In the genomic region with DNA sequence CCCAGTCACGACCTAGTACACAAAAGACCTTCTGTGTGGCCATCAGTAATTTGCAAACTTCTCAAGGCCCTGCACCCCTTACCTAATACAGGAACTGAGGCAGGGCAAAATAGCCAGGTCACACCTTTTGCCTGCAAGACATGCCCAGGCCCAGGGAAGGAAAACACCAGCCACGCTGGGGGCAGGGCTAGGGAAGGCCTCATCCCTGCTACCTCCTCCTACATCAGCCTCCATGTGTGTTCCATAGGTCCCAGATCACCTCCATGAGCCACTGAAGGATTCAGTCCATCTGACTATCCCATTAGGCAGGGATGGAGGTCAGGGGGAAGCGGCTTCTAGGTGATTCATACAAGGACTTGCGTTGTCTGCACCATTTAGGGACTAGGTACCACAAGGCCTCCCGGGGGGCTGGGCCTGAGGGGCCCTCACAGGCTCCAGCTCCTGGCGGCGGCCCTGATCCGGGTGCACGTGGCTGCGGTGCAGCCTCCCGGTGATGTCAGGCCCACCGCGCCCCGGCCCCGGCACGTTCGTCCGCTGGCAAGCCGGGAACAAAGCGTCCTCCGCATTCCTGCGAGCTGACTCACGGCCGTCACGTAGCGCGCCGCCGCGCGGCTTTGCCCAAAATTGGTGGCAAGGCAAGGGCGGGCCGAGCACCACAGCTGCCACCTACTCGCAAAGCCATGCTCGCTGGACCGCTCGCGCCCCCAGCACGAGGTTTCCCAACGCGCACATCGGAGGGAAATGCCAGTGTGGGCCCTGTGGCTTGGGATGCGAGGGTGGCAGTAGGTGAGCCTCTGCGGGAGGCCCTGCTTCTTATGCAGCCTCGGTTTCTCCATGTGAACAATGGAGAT, we compare ENCODE assay signal across 8 mouse cellular contexts. TPM values are rescaled to one million over a fixed set of nuclear protein-coding genes. Genes with fewer than 3 reads are reported as not detected.
DNase-seq lines count a peak whose midpoint lies in the region; ATAC-seq and TF ChIP-seq lines count a peak whose summit lies in the region.

No protein-coding gene starts in this region.

- peak; percentile 81 to 84 for DNase-seq in cerebellum, postnatal 10 days
- no peak for DNase-seq in cerebellum, adult 11 months
- DNase-seq in forebrain, embryonic 14.5 days (ENCODE audit: low spot score): peak; percentile 90
- peak; percentile 92 for DNase-seq in heart, postnatal 0 days (ENCODE audit: low spot score)
- peak; percentile 81 for DNase-seq in kidney, postnatal 14 days
- peak; percentile 38 to 44 for DNase-seq in thymus, postnatal 36 days

- 0 out of 2 replicates have a peak overlapping the region, but pooled peaks have one; percentile 8 for H3K4me3 ChIP-seq in forebrain, embryonic 14.5 days (ENCODE audit: low read depth, low read length)
- H3K4me3 ChIP-seq in heart, postnatal 0 days (ENCODE audit: low read depth, low read length): no peak overlapping the region
- H3K4me3 ChIP-seq in liver, embryonic 15.5 days (replicated peaks): no peak overlapping the region
- H3K4me3 ChIP-seq in neural tube, embryonic 15.5 days (replicated peaks): peak overlapping the region; percentile 23

- ATAC-seq in forebrain, embryonic 14.5 days: peak; percentile 91
- ATAC-seq in heart, postnatal 0 days (ENCODE audit: insufficient read depth, low read depth): peak; percentile 87
- ATAC-seq in liver, embryonic 15.5 days (ENCODE audit: insufficient read depth): 0 out of 2 replicates have a peak, but pooled peaks have one; percentile 28
- peak; percentile 62 for ATAC-seq in neural tube, embryonic 15.5 days (ENCODE audit: low FRiP score)

- peak; percentile 16; the same call in 1 of the 2 replicates for TF ChIP-seq CTCF in heart, postnatal 0 days (IDR thresholded peaks at IDR 0.05; ENCODE audit: low read depth)

- H3K4me1 ChIP-seq in forebrain, embryonic 14.5 days (ENCODE audit: control insufficient read depth, insufficient read depth, low read length): peaks cover 11% of the 10 kb centered on the region
- peaks cover 25% of the 10 kb centered on the region for H3K4me1 ChIP-seq in heart, postnatal 0 days (ENCODE audit: control insufficient read depth, insufficient read depth)
- 0 out of 2 replicates have a peak, but pooled peaks cover 5% of the 10 kb centered on the region for H3K4me1 ChIP-seq in liver, embryonic 15.5 days (replicated peaks)
- peaks cover 10% of the 10 kb centered on the region for H3K4me1 ChIP-seq in neural tube, embryonic 15.5 days

- WGBS in forebrain, embryonic 14.5 days: 6% methylated on average over 45 of the region's 45 CpGs
- 5% methylated on average over 45 of the region's 45 CpGs for WGBS in heart, postnatal 0 days
- WGBS in liver, embryonic 15.5 days (ENCODE audit: insufficient replicate concordance): 4% methylated on average over 45 of the region's 45 CpGs
- WGBS in neural tube, embryonic 15.5 days: 6% methylated on average over 45 of the region's 45 CpGs

- H3K27me3 ChIP-seq in forebrain, embryonic 14.5 days (replicated peaks; ENCODE audit: control insufficient read depth, insufficient read depth, low read length): no peaks in the 10 kb centered on the region
- no peaks in the 10 kb centered on the region; the same call in 1 of the 2 replicates for H3K27me3 ChIP-seq in heart, postnatal 0 days (ENCODE audit: control insufficient read depth, insufficient read depth, low read length)
- peaks cover 29% of the 10 kb centered on the region for H3K27me3 ChIP-seq in liver, embryonic 15.5 days
- 0 out of 2 replicates have a peak, but pooled peaks cover 6% of the 10 kb centered on the region for H3K27me3 ChIP-seq in neural tube, embryonic 15.5 days (replicated peaks)

- peak overlapping the region; percentile 58 for H3K9ac ChIP-seq in forebrain, embryonic 14.5 days (ENCODE audit: low read length)
- H3K9ac ChIP-seq in heart, postnatal 0 days (replicated peaks; ENCODE audit: low read depth, low read length): no peak overlapping the region
- no peak overlapping the region for H3K9ac ChIP-seq in liver, embryonic 15.5 days
- peak overlapping the region; percentile 33; the same call in 1 of the 2 replicates for H3K9ac ChIP-seq in neural tube, embryonic 15.5 days (replicated peaks)

- no peaks in the 10 kb centered on the region for H3K9me3 ChIP-seq in forebrain, embryonic 14.5 days (replicated peaks; ENCODE audit: control insufficient read depth, low read length)
- H3K9me3 ChIP-seq in heart, postnatal 0 days (replicated peaks; ENCODE audit: control insufficient read depth, low read length): no peaks in the 10 kb centered on the region
- H3K9me3 ChIP-seq in liver, embryonic 15.5 days (replicated peaks): no peaks in the 10 kb centered on the region
- H3K9me3 ChIP-seq in neural tube, embryonic 15.5 days (replicated peaks): no peaks in the 10 kb centered on the region

- peak; percentile 97 for TF ChIP-seq EP300 in heart, postnatal 0 days (IDR thresholded peaks at IDR 0.05; ENCODE audit: low read depth)

- no peaks in the 10 kb centered on the region for H3K36me3 ChIP-seq in forebrain, embryonic 14.5 days (ENCODE audit: control insufficient read depth, insufficient read depth, low read length)
- H3K36me3 ChIP-seq in heart, postnatal 0 days (replicated peaks; ENCODE audit: control insufficient read depth, insufficient read depth, low read length): no peaks in the 10 kb centered on the region
- no peaks in the 10 kb centered on the region for H3K36me3 ChIP-seq in liver, embryonic 15.5 days (replicated peaks)
- no peaks in the 10 kb centered on the region for H3K36me3 ChIP-seq in neural tube, embryonic 15.5 days

- peak overlapping the region; percentile 52; the same call in 1 of the 2 replicates for H3K27ac ChIP-seq in forebrain, embryonic 14.5 days (ENCODE audit: low read depth, low read length)
- H3K27ac ChIP-seq in heart, postnatal 0 days (ENCODE audit: low read depth): peak overlapping the region; percentile 75
- H3K27ac ChIP-seq in liver, embryonic 15.5 days (replicated peaks): no peak overlapping the region
- H3K27ac ChIP-seq in neural tube, embryonic 15.5 days (replicated peaks): no peak overlapping the region

- peak overlapping the region; percentile 52 for H3K4me2 ChIP-seq in forebrain, embryonic 14.5 days (ENCODE audit: low read length)
- H3K4me2 ChIP-seq in heart, postnatal 0 days (ENCODE audit: low read depth, low read length): peak overlapping the region; percentile 38
- H3K4me2 ChIP-seq in liver, embryonic 15.5 days: peak overlapping the region; percentile 39
- peak overlapping the region; percentile 57 for H3K4me2 ChIP-seq in neural tube, embryonic 15.5 days

RNA-seq across cellular contexts. Expression of a gene that starts 12.5 kb away (rescaled TPM):
- polyA plus RNA-seq in forebrain, embryonic 14.5 days (2014; fragmentation: Nextera tagmentation; extraction: Ambion mirVana): 0.20 and 0.30 TPM in 2 replicates
- total RNA-seq in heart, postnatal 0 days (2014; rRNA removed; ENCODE audit: low replicate concordance): 1.5 TPM in 1 of 2 replicates, not detected in the other
- 0.10 and 0.20 TPM in 2 replicates for polyA plus RNA-seq in heart, postnatal 0 days (2015; fragmentation: Nextera tagmentation; extraction: Ambion mirVana)
- 0.10 TPM in 1 of 2 replicates, not detected in the other for polyA plus RNA-seq in liver, embryonic 15.5 days (2015; fragmentation: Nextera tagmentation; extraction: Ambion mirVana)
- polyA plus RNA-seq in neural tube, embryonic 15.5 days (2015; fragmentation: Nextera tagmentation; extraction: Ambion mirVana): 0.14 and 1.3 TPM in 2 replicates

Comparison
In these comparisons a context has a peak if more than half of its experiments do, and no peak if none do; other contexts are left out.
1. ATAC-seq: peak in every context shown above with its lines; median percentile 91 in forebrain, embryonic 14.5 days; 87 in heart, postnatal 0 days; 62 in neural tube, embryonic 15.5 days; 28 in liver, embryonic 15.5 days.
2. H3K27ac ChIP-seq: peak in forebrain, embryonic 14.5 days (single experiment) and heart, postnatal 0 days (single experiment); none in liver, embryonic 15.5 days (single experiment) and neural tube, embryonic 15.5 days (single experiment).
3. H3K4me3 ChIP-seq: peak in forebrain, embryonic 14.5 days (single experiment) and neural tube, embryonic 15.5 days (single experiment); none in heart, postnatal 0 days (single experiment) and liver, embryonic 15.5 days (single experiment).
4. H3K9ac ChIP-seq: peak in forebrain, embryonic 14.5 days (single experiment) and neural tube, embryonic 15.5 days (single experiment); none in heart, postnatal 0 days (single experiment) and liver, embryonic 15.5 days (single experiment).
5. Peak in every context shown above with its lines, with median percentiles within 50 percentile points of each other: H3K4me2 ChIP-seq.